Mouse (Mus musculus): ENCODE data around the gene Kcnj11. TPM values are rescaled to one million over a fixed set of nuclear protein-coding genes. Genes with fewer than 3 reads are reported as not detected.

Kcnj11 gene
- total RNA-seq, 2 experiments from 2014 or later: not detected

DNA sequence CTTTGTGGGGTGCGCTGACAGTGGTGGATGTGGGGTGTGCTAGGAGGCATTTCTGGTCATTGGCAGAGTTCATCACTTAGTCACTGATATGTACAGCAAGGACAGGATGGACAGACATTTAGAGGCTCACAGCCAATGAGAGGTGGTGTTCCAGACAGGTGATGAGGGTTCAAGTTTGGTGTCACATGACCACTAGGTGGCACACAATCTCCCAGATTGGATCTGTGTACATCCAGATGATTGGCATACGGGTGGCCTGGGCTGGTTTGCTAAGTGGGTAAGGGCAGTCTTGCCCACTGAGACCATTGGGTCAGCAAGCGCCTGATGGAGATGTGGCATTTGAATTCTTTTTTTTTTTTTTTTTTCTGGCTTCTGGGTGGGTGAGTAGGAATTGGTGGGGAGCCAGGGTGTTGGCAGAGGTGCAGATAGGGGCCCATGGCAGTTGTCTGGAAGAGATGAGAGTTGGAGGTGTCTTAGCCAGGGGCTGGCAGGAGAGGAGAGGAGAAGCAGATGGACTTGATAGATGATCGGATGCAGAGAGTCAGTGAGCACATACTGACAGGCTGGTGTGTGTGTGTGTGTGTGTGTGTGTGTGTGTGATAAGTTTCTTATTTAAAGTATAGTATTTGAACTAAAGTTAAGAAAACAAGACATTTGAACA lies 48.3 kb downstream of the Kcnj11 start:
- ATAC-seq (ENCODE audit: poor library complexity, severe bottlenecking): peak; percentile 47; the same call in 1 of the 2 replicates

DNA sequence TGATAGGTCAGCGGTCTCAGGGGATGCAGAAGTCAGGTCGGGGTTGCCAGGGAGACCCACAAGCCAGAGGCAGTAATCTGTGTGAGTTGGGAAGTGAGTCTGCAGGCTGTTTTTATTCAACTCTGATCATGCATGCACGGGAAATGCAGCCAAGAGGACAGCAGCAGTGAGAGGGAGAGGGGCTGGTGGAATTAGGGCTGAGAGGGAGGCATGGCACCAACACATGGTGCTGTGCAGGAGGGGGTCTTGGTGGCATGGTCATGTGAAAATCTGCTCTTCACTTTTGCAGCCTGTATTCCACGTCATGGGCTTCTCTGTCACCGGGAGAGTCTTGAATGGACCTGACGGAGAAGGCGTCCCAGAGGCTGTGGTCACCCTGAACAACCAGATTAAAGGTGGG lies 50.6 kb downstream of the Kcnj11 start:
- no peak for ATAC-seq (ENCODE audit: poor library complexity, severe bottlenecking)

DNA sequence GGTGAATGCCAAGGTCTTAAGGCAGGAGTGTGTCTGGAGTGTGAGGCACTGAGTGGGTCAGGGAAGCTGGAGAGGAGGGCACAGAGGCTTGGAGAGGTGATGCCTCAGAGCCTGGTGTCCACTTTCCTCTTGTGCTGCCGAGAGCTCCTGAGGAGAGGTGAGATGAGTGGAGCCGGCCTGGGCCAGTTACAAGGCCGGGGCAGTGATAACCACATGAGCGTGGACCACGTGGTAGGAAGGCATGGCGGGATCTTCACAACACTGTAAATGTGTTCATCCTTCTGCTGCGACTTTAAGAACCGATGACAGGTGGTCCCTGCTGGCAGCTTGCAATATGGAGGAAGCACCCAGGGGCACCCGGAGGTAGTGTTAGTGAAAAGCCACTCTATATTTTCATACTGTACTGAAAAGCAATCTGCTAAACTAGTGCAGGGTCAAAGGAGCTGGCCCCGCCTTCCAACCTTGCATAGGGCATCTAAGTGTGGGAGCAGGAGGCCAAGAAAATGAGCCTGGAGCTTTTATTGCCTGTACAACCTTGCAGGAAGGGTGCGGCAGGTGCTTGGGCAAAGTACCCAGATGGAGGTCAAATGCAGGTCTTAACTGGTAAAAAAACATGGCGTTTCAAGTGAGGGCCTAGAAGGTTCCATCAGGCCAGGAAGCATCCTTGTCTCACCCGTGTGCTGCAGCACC lies 52.5 kb downstream of the Kcnj11 start:
- no peak for ATAC-seq (ENCODE audit: poor library complexity, severe bottlenecking)

DNA sequence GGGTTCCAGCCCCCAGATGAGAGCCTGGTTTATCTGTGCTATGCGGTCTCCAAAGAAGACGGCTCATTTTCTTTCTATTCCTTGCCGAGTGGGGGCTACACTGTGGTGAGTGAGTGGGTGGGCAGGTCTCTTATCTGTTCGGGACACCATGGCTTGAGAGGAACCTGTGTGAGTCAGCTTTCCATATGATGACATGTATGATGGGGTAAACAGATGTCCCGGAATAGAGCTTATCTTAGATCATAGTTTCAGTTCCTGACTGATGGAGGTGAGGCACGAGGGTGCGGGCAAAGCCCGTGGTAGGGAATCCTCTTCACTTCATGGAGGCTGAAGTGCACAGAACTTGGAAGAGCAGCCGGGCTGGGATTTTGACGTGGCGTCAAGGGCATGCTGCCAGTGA lies 54.7 kb downstream of the Kcnj11 start:
- ATAC-seq (ENCODE audit: poor library complexity, severe bottlenecking): no peak

DNA sequence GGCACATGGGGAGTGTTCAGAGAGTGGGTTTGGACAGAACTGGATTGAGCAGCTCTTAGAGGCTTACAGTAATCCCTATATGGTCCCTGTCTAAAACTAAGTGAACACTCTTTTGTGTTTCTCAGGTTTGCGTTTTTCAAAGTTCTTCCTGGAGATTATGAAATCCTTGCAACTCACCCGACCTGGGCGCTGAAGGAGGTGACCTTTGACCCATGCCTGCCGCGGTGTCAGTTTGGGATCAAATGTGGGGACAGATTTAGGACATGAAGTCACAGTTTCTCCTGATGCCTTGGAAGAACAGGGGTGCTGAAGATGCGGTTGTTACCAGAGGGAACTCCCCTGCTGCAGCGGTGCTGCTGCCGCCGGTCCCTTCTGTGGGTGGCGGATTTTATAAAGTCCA lies 56.5 kb downstream of the Kcnj11 start:
- no peak for ATAC-seq (ENCODE audit: poor library complexity, severe bottlenecking)

Other genes with a start within 250 kb of the Kcnj11 start
- 144 and 148 TPM in 2 replicates for gene Kdelr1, start 228.0 kb downstream of the Kcnj11 start, total RNA-seq (2015)
- gene Kdelr1, start 228.0 kb downstream of the Kcnj11 start, total RNA-seq (2017): 70.0 and 72.5 TPM in 2 replicates
- 0.14 and 0.16 TPM in 2 replicates for gene Grin2d, start 222.4 kb downstream of the Kcnj11 start, total RNA-seq (2015)
- 0.04 and 0.07 TPM in 2 replicates for gene Grin2d, start 222.4 kb downstream of the Kcnj11 start, total RNA-seq (2017)
- 1.2 and 1.4 TPM in 2 replicates for gene Syngr4, start 204.1 kb downstream of the Kcnj11 start, total RNA-seq (2015)
- gene Syngr4, start 204.1 kb downstream of the Kcnj11 start, total RNA-seq (2017): not detected in 2 replicates
- gene Tmem143, start 203.8 kb downstream of the Kcnj11 start, total RNA-seq (2015): 1.9 and 8.0 TPM in 2 replicates
- gene Tmem143, start 203.8 kb downstream of the Kcnj11 start, total RNA-seq (2017): 5.8 TPM in 2 replicates
- 661 and 761 TPM in 2 replicates for gene Emp3, start 179.4 kb downstream of the Kcnj11 start, total RNA-seq (2015)
- gene Emp3, start 179.4 kb downstream of the Kcnj11 start, total RNA-seq (2017): 564 and 565 TPM in 2 replicates
- 0.84 and 3.3 TPM in 2 replicates for gene Ccdc114, start 176.7 kb downstream of the Kcnj11 start, total RNA-seq (2015)
- gene Ccdc114, start 176.7 kb downstream of the Kcnj11 start, total RNA-seq (2017): 3.2 and 3.4 TPM in 2 replicates
- not detected in 2 replicates for gene Abcc6, start 70.5 kb downstream of the Kcnj11 start, total RNA-seq (2015)
- gene Abcc6, start 70.5 kb downstream of the Kcnj11 start, total RNA-seq (2017): not detected in 2 replicates
- 11.9 and 12.5 TPM in 2 replicates for gene Nomo1, start 67.1 kb downstream of the Kcnj11 start, total RNA-seq (2015)
- gene Nomo1, start 67.1 kb downstream of the Kcnj11 start, total RNA-seq (2017): 15.4 and 16.9 TPM in 2 replicates
- not detected in 2 replicates for gene Abcc8, start 79.3 kb upstream of the Kcnj11 start, total RNA-seq (2015)
- 0.04 TPM in 1 of 2 replicates, not detected in the other for gene Abcc8, start 79.3 kb upstream of the Kcnj11 start, total RNA-seq (2017)
- 0.13 TPM in 1 of 2 replicates, not detected in the other for gene Ush1c, start 137.7 kb upstream of the Kcnj11 start, total RNA-seq (2015)
- not detected in 2 replicates for gene Ush1c, start 137.7 kb upstream of the Kcnj11 start, total RNA-seq (2017)
- gene Otog, start 140.2 kb upstream of the Kcnj11 start, total RNA-seq (2015): not detected in 2 replicates
- gene Otog, start 140.2 kb upstream of the Kcnj11 start, total RNA-seq (2017): not detected in 2 replicates